Mouse (Mus musculus): ENCODE results near the gene 1700017D01Rik.

Gene 1700017D01Rik

DNA sequence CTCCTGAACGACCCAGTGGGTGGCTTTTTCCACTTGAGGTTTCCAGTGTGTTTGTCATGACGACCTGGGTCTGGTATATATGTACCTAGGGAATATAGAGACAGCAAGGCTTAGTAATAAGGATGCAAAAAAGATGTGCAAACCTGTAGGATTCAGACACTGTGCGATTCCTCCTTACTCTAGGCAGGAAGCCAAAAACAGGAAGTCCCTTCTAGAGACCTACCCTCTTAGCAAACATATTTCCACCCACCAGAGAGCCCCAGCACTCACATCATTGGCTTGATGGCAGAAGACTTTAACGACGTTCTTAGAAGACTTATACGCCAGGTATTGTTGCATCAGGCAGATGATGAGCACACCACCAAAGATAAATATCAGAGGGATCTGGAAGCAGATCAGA, 82.7 kb downstream of the 1700017D01Rik start:
- DNase-seq (ENCODE audit: low spot score), result no peak

Data from embryo, embryonic 10.5 days (tissue).